Mouse (Mus musculus): ENCODE data around the gene Fam76a. TPM values are rescaled to one million over a fixed set of nuclear protein-coding genes. Genes with fewer than 3 reads are reported as not detected.

Gene Fam76a
- total RNA-seq (2012; rRNA removed) (10.0 and 10.8 TPM in 2 replicates), total RNA-seq (2014; rRNA removed) (11.5 and 11.9 TPM in 2 replicates), polyA plus RNA-seq (2012; ENCODE audit: insufficient read length, low read depth) (8.3 and 10.3 TPM in 2 replicates)

GRCm38 (mm10) chr4:132922558-132923008 lies at the start of gene Fam76a:
Fam76a (minus strand) TSS chr4:132922558.
- Histone ChIP-seq H3K4me1 (ENCODE audit: control insufficient read depth in 1 of 2, insufficient read depth in 2 of 2) (peaks cover 0 to 11% of the 10 kb centered on the region in 2 experiments; a peak in 2 of 4 replicates), H3K4me2 (ENCODE audit: insufficient read depth, low read depth, poor library complexity, severe bottlenecking) (peak within 1 kb of the TSS; percentile 96), H3K27ac (ENCODE audit: insufficient read depth, low read depth) (peak within 1 kb of the TSS; percentile 52), H3K4me3 (replicated peaks in 1 of 3; ENCODE audit: low read depth in 2 of 3, low read length in 2 of 3, poor library complexity in 1 of 3) (peak within 1 kb of the TSS; percentile 89 to 98 (median 90)), H3K79me2 (replicated peaks; ENCODE audit: control insufficient read depth, extremely low read depth, insufficient read depth, poor library complexity, severe bottlenecking) (no peaks in the 10 kb centered on the region), H3K27me3 (replicated peaks) (peaks cover 13% of the 10 kb centered on the region), H3K9ac (ENCODE audit: insufficient read depth, low read depth) (peak within 1 kb of the TSS; percentile 95), H3K36me3 (replicated peaks in 1 of 2; ENCODE audit: control insufficient read depth in 1 of 2, insufficient read depth in 1 of 2, low read length in 1 of 2) (peaks cover 0 to 8% of the 10 kb centered on the region in 2 experiments), H3K9me3 (replicated peaks; ENCODE audit: low read length) (no peaks in the 10 kb centered on the region)
- TF ChIP-seq MAFK (IDR thresholded peaks at IDR 0.05; ENCODE audit: insufficient replicate concordance, low read length) (no peak), ZMIZ1 (IDR thresholded peaks at IDR 0.05; ENCODE audit: low read depth, low read length) (no peak), E2F4 (IDR thresholded peaks at IDR 0.05; ENCODE audit: insufficient replicate concordance, low read depth, low read length) (no peak), ETS1 (conservative IDR thresholded peaks at IDR 0.05; ENCODE audit: low read depth, low read length) (peak; percentile 27; the same call in 1 of the 2 replicates), SMC3 (IDR thresholded peaks at IDR 0.05; ENCODE audit: low read depth, low read length) (no peak), PAX5 (IDR thresholded peaks at IDR 0.05; ENCODE audit: low read length) (no peak), USF2 (conservative IDR thresholded peaks at IDR 0.05; ENCODE audit: low read depth, low read length) (peak; percentile 52; the same call in 1 of the 2 replicates), SIN3A (IDR thresholded peaks at IDR 0.05; ENCODE audit: low read length) (peak; percentile 19), BHLHE40 (IDR thresholded peaks at IDR 0.05; ENCODE audit: low read depth, low read length) (peak; percentile 89), ZKSCAN1 (IDR thresholded peaks at IDR 0.05; ENCODE audit: borderline replicate concordance, low read depth, low read length) (no peak), GABPA (IDR thresholded peaks at IDR 0.05; ENCODE audit: insufficient replicate concordance, low read depth, low read length) (no peak), ELF1 (IDR thresholded peaks at IDR 0.05; ENCODE audit: low read depth, low read length) (peak; percentile 96), TBP (conservative IDR thresholded peaks at IDR 0.05; ENCODE audit: low read depth, low read length) (peak; percentile 47), MAZ (IDR thresholded peaks at IDR 0.05; ENCODE audit: low read depth, low read length) (no peak), RAD21 (IDR thresholded peaks at IDR 0.05; ENCODE audit: low read depth, low read length) (no peak), NELFE (IDR thresholded peaks at IDR 0.05; ENCODE audit: low read depth, low read length) (peak; percentile 89), USF1 (IDR thresholded peaks at IDR 0.05; ENCODE audit: low read depth, low read length) (peak; percentile 78), ZNF384 (IDR thresholded peaks at IDR 0.05; ENCODE audit: low read depth, low read length) (no peak), MEF2A (IDR thresholded peaks at IDR 0.05; ENCODE audit: borderline replicate concordance, low read depth, low read length) (peak; percentile 31; the same call in 1 of the 2 replicates), NRF1 (IDR thresholded peaks at IDR 0.05; ENCODE audit: low read depth, low read length) (0 out of 2 replicates have a peak, but pooled peaks have one; percentile 17), CTCF (conservative IDR thresholded peaks at IDR 0.05 in 1 of 2, IDR thresholded peaks at IDR 0.05 in 1 of 2; ENCODE audit: low read depth in 2 of 2, low read length in 2 of 2) (no peak), JUND (conservative IDR thresholded peaks at IDR 0.05; ENCODE audit: low read depth, low read length) (no peak), ZC3H11A (IDR thresholded peaks at IDR 0.05; ENCODE audit: low read depth, low read length) (no peak), MAX (IDR thresholded peaks at IDR 0.05; ENCODE audit: low read length) (peak; percentile 30; the same call in 1 of the 2 replicates), MYC (IDR thresholded peaks at IDR 0.05; ENCODE audit: low read depth, low read length) (no peak), JUN (IDR thresholded peaks at IDR 0.05; ENCODE audit: insufficient read depth, low read depth, low read length) (no peak), CHD1 (IDR thresholded peaks at IDR 0.05; ENCODE audit: low read depth, low read length) (no peak), POLR2A (IDR thresholded peaks at IDR 0.05; ENCODE audit: low read depth, low read length) (peak; percentile 95), HCFC1 (IDR thresholded peaks at IDR 0.05; ENCODE audit: low read depth, low read length) (peak; percentile 73), RCOR1 (conservative IDR thresholded peaks at IDR 0.05; ENCODE audit: low read depth, low read length) (no peak), KAT2A (IDR thresholded peaks at IDR 0.05; ENCODE audit: insufficient replicate concordance, low read length) (0 out of 2 replicates have a peak, but pooled peaks have one; percentile 5), POLR2AphosphoS2 (IDR thresholded peaks at IDR 0.05; ENCODE audit: low read depth, low read length) (0 out of 2 replicates have a peak, but pooled peaks have one; percentile 68), MXI1 (IDR thresholded peaks at IDR 0.05; ENCODE audit: low read depth, low read length) (peak; percentile 82), EP300 (IDR thresholded peaks at IDR 0.05; ENCODE audit: low read length) (no peak), UBTF (IDR thresholded peaks at IDR 0.05; ENCODE audit: low read depth, low read length) (no peak), TCF12 (IDR thresholded peaks at IDR 0.05; ENCODE audit: low read depth, low read length) (peak; percentile 72), CHD2 (IDR thresholded peaks at IDR 0.05; ENCODE audit: low read length) (peak; percentile 100), IRF4 (IDR thresholded peaks at IDR 0.05; ENCODE audit: low read depth, low read length) (no peak)
- peak; percentile 99 for DNase-seq (ENCODE audit: extremely low read depth)
- in situ Hi-C loops (cut with MboI; ENCODE audit: low pct_ligation_motif_present, low pct_unique_long_range_greater_than_20kb, low sequenced_read_pairs) (no loop called here), dilution Hi-C loops (cut with MboI; ENCODE audit: extremely low pct_ligation_motif_present, extremely low pct_unique_long_range_greater_than_20kb, low sequenced_read_pairs) (no loop called here)

Data from CH12.LX (cell line).